Comparison of ENCODE assay signal across 18 mouse cellular contexts in the genomic region with DNA sequence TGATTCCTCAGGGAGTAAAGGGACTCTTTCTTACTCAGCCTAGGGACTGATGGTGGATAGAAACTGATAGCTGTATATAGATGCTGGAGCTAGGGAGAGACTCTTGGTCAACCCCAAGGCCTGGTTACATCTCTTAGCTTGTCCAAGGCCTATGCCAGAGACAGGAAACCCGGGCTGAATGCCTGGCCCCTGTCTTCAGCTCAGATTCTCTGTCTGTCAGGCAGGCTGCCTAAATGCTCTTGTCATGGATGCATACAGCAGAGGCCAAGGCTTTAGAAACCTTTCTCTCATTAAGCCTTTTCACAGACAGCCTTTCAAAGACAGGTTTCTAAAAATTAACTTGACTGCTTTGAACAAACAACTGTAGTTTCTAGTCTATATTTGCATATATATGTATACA. TPM values are rescaled to one million over a fixed set of nuclear protein-coding genes. Genes with fewer than 3 reads are reported as not detected.
DNase-seq lines count a peak whose midpoint lies in the region; ATAC-seq lines count a peak whose summit lies in the region.
"Had no signal": no experiment of that assay in that cellular context is flagged by ENCODE, and none has a peak within 500 bp of the region (broad histone marks: within the 10 kb centered on the region; RNA-seq: fewer than 3 reads in every experiment).

No protein-coding gene starts in this region.

- H3K27me3 ChIP-seq in forebrain, embryonic 10.5 days (ENCODE audit: poor library complexity, severe bottlenecking), result peaks cover 44% of the 10 kb centered on the region
- no peaks in the 10 kb centered on the region for H3K27me3 ChIP-seq in forebrain, embryonic 14.5 days (replicated peaks; ENCODE audit: control insufficient read depth, insufficient read depth, low read length)
- H3K27me3 ChIP-seq in limb, embryonic 13.5 days, result no peaks in the 10 kb centered on the region
- H3K27me3 ChIP-seq in embryonic facial prominence, embryonic 10.5 days (replicated peaks; ENCODE audit: low read depth, poor library complexity, severe bottlenecking), result peaks cover 37% of the 10 kb centered on the region

- H3K27ac ChIP-seq in forebrain, embryonic 10.5 days, result peak overlapping the region; percentile 52; the same call in 1 of the 2 replicates
- H3K27ac ChIP-seq in forebrain, embryonic 14.5 days (ENCODE audit: low read depth, low read length), result 0 out of 2 replicates have a peak overlapping the region, but pooled peaks have one; percentile 23
- no peak overlapping the region for H3K27ac ChIP-seq in limb, embryonic 13.5 days
- H3K27ac ChIP-seq in embryonic facial prominence, embryonic 10.5 days (replicated peaks), result no peak overlapping the region
- H3K27ac ChIP-seq: hindbrain, embryonic 15.5 days had no signal

- H3K4me3 ChIP-seq in forebrain, embryonic 10.5 days, result peak overlapping the region; percentile 78; the same call in 1 of the 2 replicates
- no peak overlapping the region for H3K4me3 ChIP-seq in forebrain, embryonic 14.5 days (ENCODE audit: low read depth, low read length)
- H3K4me3 ChIP-seq in limb, embryonic 13.5 days, result peak overlapping the region; percentile 8; the same call in 1 of the 2 replicates
- no peak overlapping the region for H3K4me3 ChIP-seq in embryonic facial prominence, embryonic 10.5 days
- H3K4me3 ChIP-seq: heart, embryonic 13.5 days; hindbrain, embryonic 15.5 days had no signal

- DNase-seq in heart, adult 11 months, result peak; percentile 67
- no peak for DNase-seq in heart, adult 18-20 months
- no peak for DNase-seq in forebrain, embryonic 10.5 days (ENCODE audit: extremely low spot score, low spot score)
- DNase-seq in forebrain, embryonic 14.5 days (ENCODE audit: low spot score), result peak; percentile 78
- no peak for DNase-seq in urinary bladder, postnatal 14 days (ENCODE audit: low spot score)
- DNase-seq in embryonic facial prominence, embryonic 10.5 days (ENCODE audit: low spot score), result no peak
- DNase-seq: adrenal gland, adult 8-10 months; adrenal gland, postnatal 36 days; cerebellum, adult 18-20 months; cerebellum, adult 9-11 months; cerebellum, postnatal 36 days; heart, postnatal 36 days; kidney, adult 8-10 months had no signal

- H3K4me2 ChIP-seq in forebrain, embryonic 14.5 days (ENCODE audit: low read length), result peak overlapping the region; percentile 43
- H3K4me2 ChIP-seq in limb, embryonic 13.5 days (replicated peaks), result peak overlapping the region; percentile 44
- H3K4me2 ChIP-seq: hindbrain, embryonic 15.5 days had no signal

- no peaks in the 10 kb centered on the region for H3K36me3 ChIP-seq in forebrain, embryonic 10.5 days (replicated peaks)
- H3K36me3 ChIP-seq in forebrain, embryonic 14.5 days (ENCODE audit: control insufficient read depth, insufficient read depth, low read length), result no peaks in the 10 kb centered on the region
- H3K36me3 ChIP-seq in limb, embryonic 13.5 days, result no peaks in the 10 kb centered on the region
- H3K36me3 ChIP-seq in embryonic facial prominence, embryonic 10.5 days (replicated peaks), result no peaks in the 10 kb centered on the region
- H3K36me3 ChIP-seq: heart, embryonic 13.5 days; hindbrain, embryonic 15.5 days had no signal

- no peak for ATAC-seq in forebrain, embryonic 14.5 days
- ATAC-seq in limb, embryonic 13.5 days (ENCODE audit: low FRiP score, low read depth), result no peak
- ATAC-seq in megakaryocyte-erythroid progenitor cell, adult 5-6 weeks (replicated peaks; ENCODE audit: low FRiP score, low TSS enrichment, poor library complexity, severe bottlenecking), result no peak
- ATAC-seq: intestine, postnatal 0 days had no signal

- H3K4me1 ChIP-seq in forebrain, embryonic 10.5 days, result peaks cover 86% of the 10 kb centered on the region
- H3K4me1 ChIP-seq in forebrain, embryonic 14.5 days (ENCODE audit: control insufficient read depth, insufficient read depth, low read length), result peaks cover 22% of the 10 kb centered on the region
- H3K4me1 ChIP-seq in limb, embryonic 13.5 days, result peaks cover 60% of the 10 kb centered on the region
- H3K4me1 ChIP-seq in embryonic facial prominence, embryonic 10.5 days, result peaks cover 54% of the 10 kb centered on the region

- H3K9me3 ChIP-seq in forebrain, embryonic 10.5 days, result no peaks in the 10 kb centered on the region
- H3K9me3 ChIP-seq in forebrain, embryonic 14.5 days (replicated peaks; ENCODE audit: control insufficient read depth, low read length), result no peaks in the 10 kb centered on the region
- H3K9me3 ChIP-seq in limb, embryonic 13.5 days, result no peaks in the 10 kb centered on the region
- H3K9me3 ChIP-seq in embryonic facial prominence, embryonic 10.5 days, result no peaks in the 10 kb centered on the region
- H3K9me3 ChIP-seq: heart, embryonic 13.5 days; hindbrain, embryonic 15.5 days had no signal

- H3K9ac ChIP-seq in forebrain, embryonic 14.5 days (ENCODE audit: low read length), result no peak overlapping the region; the same call in 1 of the 2 replicates
- H3K9ac ChIP-seq in limb, embryonic 13.5 days, result 0 out of 2 replicates have a peak overlapping the region, but pooled peaks have one; percentile 40
- H3K9ac ChIP-seq: hindbrain, embryonic 15.5 days had no signal

- WGBS in forebrain, embryonic 10.5 days, result 36% methylated on average over 1 of the region's 1 CpGs
- 7% methylated on average over 1 of the region's 1 CpGs for WGBS in forebrain, embryonic 14.5 days
- 56% methylated on average over 1 of the region's 1 CpGs for WGBS in limb, embryonic 13.5 days
- WGBS in embryonic facial prominence, embryonic 10.5 days, result 27% methylated on average over 1 of the region's 1 CpGs

RNA-seq across cellular contexts. Expression of gene Creb5, which starts 5.9 kb away (rescaled TPM):
- 1 to 10 TPM; 5.6 to 6.8 TPM for total RNA-seq in heart, adult 18-20 months (2021)
- 22.9 and 24.5 TPM in 2 replicates for polyA plus RNA-seq in forebrain, embryonic 10.5 days (2016; fragmentation: Nextera tagmentation; extraction: Ambion mirVana)
- 8.5 and 9.4 TPM in 2 replicates for polyA plus RNA-seq in forebrain, embryonic 14.5 days (2014; fragmentation: Nextera tagmentation; extraction: Ambion mirVana)
- 75.4 and 83.3 TPM in 2 replicates for polyA plus RNA-seq in limb, embryonic 13.5 days (2015; fragmentation: Nextera tagmentation; extraction: Ambion mirVana)
- 10.6 and 13.9 TPM in 2 replicates for polyA plus RNA-seq in embryonic facial prominence, embryonic 10.5 days (2016; fragmentation: Nextera tagmentation; extraction: Ambion mirVana)
- total RNA-seq in megakaryocyte-erythroid progenitor cell, adult 5-6 weeks (2014; fragmentation: Nextera tagmentation), result not detected in 2 replicates
- not detected in 2 replicates for total RNA-seq in megakaryocyte-erythroid progenitor cell, adult 5-6 weeks (2017)

Comparison
In these comparisons a context has a peak if more than half of its experiments do, and no peak if none do; other contexts are left out.
1. DNase-seq: peak in heart, adult 11 months (single experiment) and forebrain, embryonic 14.5 days (single experiment); none in heart, adult 18-20 months (0 of 2), forebrain, embryonic 10.5 days (single experiment), urinary bladder, postnatal 14 days (single experiment) and embryonic facial prominence, embryonic 10.5 days (single experiment).
2. H3K4me3 ChIP-seq: peak in forebrain, embryonic 10.5 days (single experiment) and limb, embryonic 13.5 days (single experiment); none in forebrain, embryonic 14.5 days (single experiment) and embryonic facial prominence, embryonic 10.5 days (single experiment).
3. H3K27ac ChIP-seq: peak in forebrain, embryonic 10.5 days (single experiment) and forebrain, embryonic 14.5 days (single experiment); none in limb, embryonic 13.5 days (single experiment) and embryonic facial prominence, embryonic 10.5 days (single experiment).